Mouse (Mus musculus) adrenal gland, postnatal 4 days (tissue): ENCODE measurements at regions not wholly inside any gene's neighbourhood (a gene's known extent, or its start where the extent isn't known, plus 50 kb on each side); places are given as distances from the start of the nearest gene placed in this dataset.

Experiments used
- DNase-seq, 2 experiments: peaks; one replicate each; pipeline ENCODE4 v3.0.0; 2021 to 2022; ENCODE audit warnings: low spot score in 2 of 2, mixed read lengths in 2 of 2

DNA sequence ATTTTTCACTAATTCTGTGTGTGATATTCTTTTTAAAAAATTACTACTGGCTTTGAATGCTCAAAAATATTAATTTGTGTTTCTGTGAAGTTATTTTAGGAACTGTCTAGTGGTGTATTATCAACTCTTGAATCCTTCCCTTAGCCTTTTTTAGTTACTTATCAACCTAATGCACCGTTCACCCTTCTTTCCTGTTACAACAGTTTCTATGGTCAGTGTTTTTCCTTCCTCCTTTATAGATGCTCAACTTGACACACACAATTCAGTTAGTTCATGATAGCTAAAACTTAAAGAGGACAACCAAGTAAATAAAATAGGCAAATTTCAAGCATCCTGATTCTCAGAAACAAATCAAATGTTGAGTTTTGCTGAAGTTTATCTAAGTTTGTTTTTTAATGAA, 506.9 kb downstream of the Flrt2 start:
- no peak for DNase-seq

DNA sequence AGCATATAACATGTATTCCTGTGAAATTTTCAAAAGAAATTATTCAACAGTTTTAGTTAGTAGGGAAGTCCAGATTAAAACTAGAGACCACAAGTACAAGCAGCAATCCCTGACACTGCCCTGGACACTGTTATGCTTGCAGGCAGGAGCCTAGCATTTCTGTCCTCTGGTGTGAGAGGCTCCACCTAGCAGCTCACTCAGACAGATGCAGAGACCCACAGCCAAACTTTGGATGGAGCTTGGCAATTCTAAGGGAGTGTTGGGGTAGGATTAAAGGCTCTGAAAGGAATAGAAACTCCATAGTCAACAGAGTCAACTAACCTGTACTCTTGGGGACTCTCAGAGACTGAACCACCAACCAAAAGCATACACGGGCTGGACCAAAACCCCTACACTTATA, 509.8 kb downstream of the Flrt2 start:
- no peak for DNase-seq

DNA sequence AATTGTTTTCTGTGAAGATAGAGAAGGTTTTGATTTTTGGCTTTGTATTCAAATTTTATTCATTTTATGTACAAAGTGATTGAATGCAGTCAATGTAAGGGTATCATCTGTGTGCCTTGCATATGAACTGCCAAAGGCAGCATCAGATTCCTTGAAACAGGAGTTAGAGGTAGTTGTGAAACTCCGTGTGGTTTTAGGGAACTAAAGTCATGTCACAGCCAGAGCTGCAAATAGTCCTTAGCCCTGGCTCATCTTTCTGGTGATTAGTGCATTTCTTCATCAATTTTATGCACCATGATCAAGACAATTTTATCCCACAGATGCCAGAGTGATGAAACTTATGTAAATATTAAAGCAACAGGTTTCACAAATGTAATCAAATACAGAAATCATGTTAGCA, 534.4 kb downstream of the Flrt2 start:
- no peak for DNase-seq

DNA sequence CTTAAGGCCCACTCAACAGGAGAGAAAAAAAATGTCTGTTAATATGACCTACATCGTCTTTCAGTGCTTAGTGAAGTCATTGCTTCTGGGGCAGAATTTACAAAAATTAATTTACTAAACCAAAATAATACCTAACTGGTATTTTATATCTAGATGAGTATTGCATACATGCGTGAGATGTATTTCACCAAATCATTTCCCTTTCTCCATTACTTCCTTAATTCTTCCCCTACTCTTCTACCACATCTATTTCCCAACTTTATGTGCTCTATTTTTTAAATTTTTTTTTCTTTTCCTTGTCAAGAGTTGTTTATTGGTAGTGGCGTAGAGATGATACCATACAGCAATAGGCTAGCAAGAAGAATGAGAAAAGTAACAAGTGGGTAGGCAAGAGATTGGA, 536.7 kb downstream of the Flrt2 start:
- no peak for DNase-seq

DNA sequence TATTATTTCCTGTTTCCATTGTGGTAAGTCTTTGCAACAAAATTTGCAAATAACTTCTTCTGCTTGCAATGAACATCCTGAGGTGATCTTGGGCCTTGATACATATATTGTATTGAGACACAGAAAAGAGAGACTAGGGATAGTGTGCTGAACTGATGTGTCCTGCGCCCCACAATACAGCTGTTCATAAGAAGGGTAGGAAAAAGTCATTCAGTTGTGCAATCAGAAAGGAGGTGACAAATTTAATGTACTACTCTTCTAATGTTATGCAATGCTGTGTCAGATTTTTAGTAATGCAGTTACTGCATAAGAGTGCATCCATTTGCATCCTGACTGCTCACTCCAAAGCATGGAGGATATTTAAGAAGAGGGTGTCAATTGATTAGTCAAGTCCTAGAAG, 543.5 kb downstream of the Flrt2 start:
- no peak for DNase-seq

DNA sequence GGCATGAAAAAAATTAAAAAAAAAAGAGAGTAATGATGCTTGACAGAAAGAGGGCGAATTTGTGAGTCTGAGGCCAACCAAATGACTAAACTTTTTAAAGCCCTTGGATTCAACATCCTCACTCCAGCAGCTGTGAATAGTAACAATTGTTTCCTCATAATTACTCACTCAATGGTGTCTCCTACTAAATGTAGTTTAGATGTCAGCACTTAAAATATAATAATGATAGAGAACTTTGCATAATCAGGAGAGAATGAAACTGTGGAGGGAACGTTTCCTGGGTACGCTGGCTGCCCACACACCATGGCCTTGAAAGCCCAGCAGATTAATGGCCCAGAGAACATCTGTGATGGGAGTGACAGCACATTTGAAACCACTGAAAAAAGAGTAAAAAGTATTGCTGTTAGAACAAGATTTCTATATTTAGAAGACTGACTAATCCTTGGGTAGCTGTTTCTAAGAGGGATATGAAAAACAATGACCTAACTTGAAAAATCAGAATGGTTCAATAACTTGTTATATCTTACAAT, 544.0 kb downstream of the Flrt2 start:
- DNase-seq: no peak

DNA sequence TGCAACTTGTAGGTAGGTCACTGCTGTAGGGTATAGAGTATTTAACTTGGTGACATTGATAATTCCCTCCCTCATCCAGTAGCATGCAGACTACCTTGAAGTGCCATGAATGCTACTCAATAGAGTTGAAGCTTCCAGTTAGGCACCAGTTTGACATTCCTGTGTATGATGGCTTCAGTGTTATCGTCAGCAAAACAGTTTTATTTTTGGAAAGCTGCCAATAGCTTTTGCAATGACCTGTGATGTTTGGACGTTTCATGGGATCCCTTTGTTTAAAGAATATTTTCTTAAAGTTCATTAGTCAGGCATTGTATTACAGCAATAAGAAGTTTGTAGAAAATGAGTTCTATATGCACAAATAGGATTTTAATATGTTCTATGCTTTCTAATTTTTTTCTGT, 547.6 kb downstream of the Flrt2 start:
- DNase-seq: no peak

DNA sequence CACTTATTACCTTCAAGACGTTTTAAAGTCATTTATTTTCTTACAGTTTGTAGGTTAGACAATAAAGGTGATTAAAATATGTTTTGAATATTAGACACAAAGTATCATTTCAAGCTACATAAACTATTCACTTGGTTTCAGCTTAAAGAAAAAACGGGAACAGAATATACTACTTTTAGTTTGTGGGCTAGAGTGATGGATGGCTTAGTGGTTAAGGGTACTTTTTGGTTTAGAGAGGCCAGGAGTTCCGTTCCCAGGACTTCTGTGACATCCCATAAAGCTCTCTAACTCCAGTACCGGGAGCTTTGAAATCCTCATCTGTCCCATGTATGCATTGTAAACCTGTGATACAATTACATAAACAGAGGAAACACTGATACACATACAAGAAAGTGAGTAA, 570.0 kb downstream of the Flrt2 start:
- no peak for DNase-seq

DNA sequence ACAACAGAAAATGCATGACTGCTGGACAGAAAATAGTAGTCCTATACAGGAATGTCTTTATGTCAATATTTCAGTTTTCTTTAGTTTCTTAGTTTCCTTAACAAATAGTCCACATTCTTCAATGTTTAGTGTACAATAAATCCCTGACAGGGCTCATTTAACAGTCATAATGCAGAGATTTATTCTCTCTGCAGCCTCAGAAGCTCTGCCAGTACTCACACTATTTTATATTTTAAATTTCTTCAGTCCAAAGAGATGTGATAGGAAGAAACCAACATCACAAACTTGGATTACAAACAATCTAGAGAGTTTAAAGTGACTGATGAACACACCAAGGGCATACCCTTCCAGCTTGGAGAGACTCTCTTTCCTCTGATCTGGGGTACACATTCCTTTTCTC, 583.9 kb downstream of the Flrt2 start:
- no peak for DNase-seq

DNA sequence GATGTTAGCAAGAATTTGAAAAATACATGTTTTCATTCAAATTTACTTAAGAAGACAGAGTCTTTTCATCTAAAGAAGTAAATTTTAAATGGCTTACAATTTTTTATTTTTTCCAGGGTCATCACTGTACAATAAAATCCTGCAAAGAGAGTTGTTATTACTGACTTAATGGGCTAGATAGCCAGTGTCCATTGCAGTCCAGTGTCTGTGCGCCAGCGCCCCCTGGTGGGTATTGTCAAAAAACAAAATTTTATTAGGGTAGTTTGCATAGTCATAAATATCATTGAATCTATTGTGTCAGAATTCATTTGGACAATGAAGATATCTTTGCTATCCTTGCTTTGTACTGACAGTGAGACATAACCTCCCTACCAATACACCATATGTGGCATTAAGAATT, 619.1 kb downstream of the Flrt2 start:
- DNase-seq: peak; percentile 11 to 12

DNA sequence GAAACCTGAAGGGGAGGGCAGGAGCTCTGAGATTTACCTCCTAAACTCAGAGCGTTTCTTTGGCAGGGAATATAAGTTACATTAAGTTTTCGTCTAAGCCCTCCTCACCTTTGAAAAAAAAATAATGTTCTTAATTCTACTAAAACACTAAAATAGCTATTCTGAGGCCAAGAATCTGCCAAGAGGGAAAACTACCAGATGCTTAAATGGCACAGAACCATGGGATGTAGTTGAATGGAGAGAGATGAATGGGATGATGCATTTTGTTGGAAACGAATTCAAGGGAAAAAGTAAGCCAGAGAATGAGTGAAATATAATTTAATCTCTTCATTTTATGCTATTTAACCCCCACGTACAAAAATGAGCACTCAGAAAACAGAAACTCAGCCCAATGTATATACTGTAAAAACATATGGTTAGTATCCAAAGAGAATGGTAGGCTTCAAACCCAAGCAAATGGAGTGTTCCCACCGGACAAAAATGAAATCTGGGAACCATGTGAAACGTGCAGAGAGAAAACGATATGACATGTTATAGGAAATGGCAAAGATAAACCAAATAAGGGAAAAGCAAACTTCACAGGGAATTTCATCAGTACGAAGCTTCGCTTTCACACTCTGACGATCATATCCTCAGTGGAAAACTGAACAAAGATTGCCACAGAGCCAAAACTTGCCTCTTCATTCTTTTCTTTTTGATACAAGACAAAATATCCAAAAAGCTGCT, 631.2 kb downstream of the Flrt2 start:
- no peak for DNase-seq

DNA sequence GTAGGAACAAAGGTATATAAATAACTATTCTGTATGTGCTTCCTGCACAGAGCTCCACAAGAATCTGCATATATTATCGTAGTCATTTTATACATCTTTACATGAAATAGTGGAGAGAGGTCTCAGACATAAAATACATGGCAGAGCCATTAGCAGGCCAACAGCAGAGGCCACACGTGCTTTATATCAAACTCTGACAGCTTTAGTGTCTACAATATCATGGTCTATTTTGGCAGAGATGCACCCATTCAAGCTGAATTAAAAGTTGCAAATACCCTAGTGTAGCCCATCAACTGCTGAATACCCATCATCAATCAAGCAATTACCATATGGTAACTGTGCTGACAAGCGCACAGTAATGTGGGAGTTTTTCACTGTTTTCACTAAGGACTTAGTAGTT, 659.1 kb downstream of the Flrt2 start:
- no peak for DNase-seq

DNA sequence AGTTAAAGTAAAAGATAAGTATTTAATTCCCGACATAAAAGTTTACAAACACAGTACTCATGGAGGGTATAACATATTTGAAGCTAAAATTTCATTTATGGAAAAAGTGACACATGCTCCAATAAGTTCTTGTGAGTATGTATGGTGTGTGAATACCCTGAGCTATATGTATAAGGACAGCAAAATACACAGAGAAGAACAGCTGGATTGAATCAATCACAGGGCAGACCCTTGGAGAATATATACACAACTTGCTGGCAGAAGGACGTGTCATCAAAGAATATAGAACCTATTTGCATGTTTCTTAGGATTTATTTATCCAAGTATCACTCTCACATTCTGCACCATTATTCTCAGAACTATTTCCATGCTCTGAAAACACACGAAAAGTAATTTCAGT, 686.9 kb downstream of the Flrt2 start:
- DNase-seq: no peak

DNA sequence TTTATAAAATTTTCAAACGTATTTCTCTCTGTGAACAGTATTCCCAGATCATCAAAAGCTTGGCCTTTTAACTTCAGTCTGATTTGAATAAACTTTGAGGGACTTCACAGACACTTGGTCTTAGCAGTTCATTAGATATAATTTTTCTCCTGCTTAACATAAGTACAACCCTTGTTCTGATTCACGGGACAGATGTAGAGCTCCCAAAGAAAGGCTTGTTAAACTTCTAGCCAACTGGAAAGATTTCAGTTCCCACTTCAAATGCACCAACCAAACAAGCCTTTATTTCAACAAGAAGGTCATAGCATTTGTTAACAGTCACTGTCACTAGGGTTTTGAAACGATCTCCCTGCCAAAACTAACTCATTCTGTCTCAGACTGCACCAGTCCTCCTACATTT, 727.1 kb downstream of the Flrt2 start:
- DNase-seq: no peak

DNA sequence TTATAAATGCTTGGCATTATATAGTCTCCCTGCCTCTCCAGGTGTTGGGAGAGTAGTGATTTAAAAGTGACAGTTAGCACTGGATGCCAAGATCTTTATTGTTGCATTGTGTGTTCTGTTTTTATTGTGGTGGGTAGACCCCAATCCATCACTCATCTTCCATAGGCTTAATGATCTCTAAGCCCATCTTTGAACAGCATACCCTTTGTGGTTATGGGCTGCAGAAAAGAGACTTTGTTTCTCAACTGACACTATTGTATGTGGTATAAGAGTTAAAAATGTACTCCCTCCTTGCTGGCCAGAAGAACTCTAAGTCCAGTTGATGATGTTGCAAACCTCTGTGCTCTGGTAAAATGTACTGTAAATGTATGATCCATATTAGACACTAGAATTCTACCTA, 727.5 kb downstream of the Flrt2 start:
- DNase-seq: no peak

DNA sequence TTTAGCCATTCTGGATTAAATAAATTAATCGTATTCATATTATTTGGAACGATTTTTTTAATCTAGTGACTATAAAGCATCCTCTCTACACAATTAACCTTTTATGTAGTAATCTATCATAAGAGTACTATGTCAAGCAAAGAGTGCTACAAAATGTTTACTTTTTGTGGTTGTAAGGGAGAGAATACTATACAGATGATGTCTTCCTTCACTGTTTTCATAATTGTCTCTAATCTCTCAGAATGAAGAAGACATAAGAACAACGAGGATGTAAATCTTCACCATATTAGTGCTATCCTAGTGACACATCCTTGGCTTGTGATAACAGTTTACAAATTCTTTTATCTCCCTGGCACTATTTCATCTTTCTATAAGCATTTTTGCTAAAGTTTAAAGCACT, 735.6 kb downstream of the Flrt2 start:
- DNase-seq: no peak

DNA sequence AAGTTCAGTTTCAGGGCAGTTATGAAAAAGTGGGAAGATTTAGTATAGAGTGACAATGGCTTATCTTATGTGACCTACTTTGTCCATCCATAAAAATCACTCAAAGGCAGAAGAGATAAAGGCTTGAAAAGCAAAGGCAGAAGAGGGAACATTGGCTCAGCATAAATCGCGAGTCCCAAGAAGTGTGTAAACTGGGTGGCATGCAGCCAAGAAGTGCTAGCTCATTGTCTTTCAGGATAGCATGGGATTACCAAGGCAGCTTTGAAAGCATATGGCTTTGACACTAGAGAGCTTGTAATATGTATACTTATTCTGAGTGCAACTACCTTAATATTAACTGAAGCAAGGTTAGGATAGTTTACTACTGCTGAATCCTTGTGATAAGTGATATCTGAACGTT, 750.5 kb downstream of the Flrt2 start:
- no peak for DNase-seq

DNA sequence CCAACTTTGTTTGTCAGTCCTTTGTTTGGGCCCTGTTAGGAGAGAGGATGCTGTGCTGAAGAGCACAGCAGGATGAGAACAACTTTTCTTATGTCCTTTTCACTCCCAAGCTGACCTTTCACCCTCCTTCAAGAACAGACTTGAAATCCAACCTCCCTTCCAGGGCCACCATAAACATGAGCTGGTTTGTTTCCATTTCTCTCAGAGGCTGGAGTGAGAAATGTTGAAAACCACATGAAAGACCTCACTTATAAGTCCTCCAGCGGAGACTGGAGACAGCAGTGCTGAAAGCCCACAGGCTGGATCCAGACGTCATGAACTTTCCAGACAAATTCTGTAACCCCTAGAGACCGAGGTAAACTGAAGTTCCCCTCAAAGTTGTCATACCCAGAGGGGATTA, 761.3 kb downstream of the Flrt2 start:
- DNase-seq: no peak

DNA sequence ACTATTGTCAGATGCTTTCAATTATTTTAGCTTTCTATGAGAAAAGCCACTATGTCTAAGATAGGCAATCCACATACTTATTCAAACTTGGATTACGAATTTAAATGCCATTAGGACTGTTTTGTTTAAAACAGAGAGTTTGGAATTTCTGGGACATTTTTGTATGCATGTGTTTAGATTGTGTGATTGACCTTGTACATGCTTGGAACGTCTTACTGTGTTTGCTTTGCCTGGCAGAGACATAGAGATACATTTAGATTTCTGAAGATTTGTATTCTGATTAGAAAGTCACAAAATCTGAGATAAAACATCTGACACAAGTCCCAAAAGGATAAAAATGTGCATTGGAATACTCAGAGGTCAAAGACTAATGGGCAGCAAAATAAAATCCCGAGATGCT, 784.3 kb downstream of the Flrt2 start:
- DNase-seq: no peak

DNA sequence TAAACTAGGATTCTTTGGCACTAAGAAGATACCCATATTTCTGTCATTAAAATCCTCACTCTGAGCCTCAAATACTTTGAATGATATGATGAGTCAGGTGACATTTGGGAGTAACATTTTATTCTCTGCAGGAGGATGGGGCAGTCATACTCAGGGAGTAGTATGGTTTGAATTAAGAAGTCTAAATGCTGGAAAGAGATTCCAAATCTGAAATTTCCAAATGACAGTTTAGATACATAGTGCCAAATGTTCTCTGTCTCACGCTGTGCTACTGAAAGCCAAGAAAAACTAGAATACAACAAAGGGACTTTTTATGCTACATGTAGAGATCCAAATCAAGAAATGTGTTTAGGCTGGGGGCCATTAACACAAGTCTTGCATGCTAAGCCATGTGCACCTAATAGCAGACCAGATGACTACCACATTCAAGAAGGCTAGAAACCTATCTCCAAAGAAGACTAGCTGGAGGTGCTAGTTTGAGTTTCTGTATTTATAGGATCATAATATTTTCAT, 796.5 kb downstream of the Flrt2 start:
- DNase-seq: no peak

DNA sequence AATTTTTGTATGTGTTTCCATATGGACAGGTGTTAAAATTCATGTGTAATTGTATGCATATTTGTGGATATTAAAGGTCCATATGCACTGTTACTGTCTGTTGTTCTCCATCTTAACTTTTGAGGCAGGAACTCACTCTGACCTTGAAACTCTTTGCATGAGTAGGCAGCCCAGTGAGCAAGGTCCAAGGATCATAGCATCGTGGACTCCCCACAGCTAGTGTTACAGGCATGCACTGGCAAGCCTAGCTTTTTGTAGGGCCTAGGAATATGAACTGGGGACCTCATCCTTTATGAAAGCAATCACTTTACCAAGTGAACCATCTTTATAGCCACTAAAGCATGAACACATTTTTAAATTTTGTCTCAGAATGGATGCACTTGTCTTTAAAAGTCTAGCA, 817.6 kb downstream of the Flrt2 start:
- DNase-seq: no peak

DNA sequence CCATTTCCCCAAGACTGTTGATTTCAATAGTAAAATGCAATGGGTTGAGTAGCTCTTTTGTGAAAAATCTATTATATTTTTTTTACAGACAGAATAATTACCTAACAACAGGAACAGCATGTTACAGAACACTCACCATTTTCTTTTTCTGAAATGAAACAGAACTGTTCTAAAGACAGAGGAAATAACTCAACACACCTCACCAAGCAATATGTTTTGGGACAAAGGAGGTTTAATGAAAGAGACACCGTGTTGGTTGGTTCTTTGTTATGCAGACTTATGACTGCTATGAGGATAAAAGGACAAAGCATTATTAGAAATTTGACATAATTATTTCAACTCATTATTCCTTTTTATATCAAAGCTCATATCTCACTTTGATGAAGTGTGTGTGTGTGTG, 866.8 kb downstream of the Flrt2 start:
- no peak for DNase-seq

DNA sequence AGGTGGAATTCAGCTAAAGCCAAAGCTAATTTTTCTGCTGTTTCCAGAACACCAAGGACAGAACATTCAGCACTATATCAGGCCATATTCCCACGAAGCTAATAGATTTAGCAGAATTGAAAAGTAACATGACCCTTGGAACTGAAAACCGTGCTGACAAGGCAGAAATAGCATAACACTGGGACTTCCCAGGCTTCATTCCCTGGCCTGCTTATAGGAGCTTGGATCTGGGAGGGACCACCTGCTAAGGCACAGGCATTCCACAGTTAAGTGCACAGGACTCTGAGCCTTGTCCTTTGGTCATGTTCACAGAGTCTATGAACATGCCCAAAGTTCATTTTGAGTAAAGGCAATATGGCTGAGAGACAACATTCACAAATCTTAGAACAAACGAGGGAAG, 902.8 kb downstream of the Flrt2 start:
- DNase-seq: no peak
